ENCODE assay signal across 12 mouse cellular contexts in the genomic region with DNA sequence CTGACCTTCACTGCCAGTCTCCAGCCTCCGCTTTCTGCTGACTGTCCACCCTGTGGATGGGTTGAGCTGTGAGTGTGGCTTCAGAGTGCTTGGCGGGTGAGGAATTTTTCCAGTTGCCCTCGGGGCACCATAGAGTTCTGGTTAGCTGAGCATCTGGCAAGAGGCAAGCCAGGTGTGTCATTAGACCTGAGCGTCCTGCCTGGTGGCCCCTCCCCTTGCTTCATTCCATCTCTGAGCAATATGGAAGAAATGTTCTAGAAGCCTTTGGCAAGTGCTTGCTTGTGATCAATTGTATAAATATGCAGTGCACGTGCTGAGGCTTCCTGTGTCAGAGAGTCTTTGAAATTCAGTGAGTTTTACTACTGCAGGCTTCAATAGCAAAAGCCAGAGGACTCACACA. TPM values are rescaled to one million over a fixed set of nuclear protein-coding genes. Genes with fewer than 3 reads are reported as not detected.
DNase-seq lines count a peak whose midpoint lies in the region; ATAC-seq and TF ChIP-seq lines count a peak whose summit lies in the region.
"Had no signal": no experiment of that assay in that cellular context is flagged by ENCODE, and none has a peak within 500 bp of the region (broad histone marks: within the 10 kb centered on the region; RNA-seq: fewer than 3 reads in every experiment).

No protein-coding gene starts in this region.

- no peak overlapping the region for H3K27ac ChIP-seq in neural tube, embryonic 14.5 days (ENCODE audit: low read depth, low read length)
- H3K27ac ChIP-seq in kidney, embryonic 14.5 days (ENCODE audit: low read depth, low read length) = 0 out of 2 replicates have a peak overlapping the region, but pooled peaks have one; percentile 45
- no peak overlapping the region for H3K27ac ChIP-seq in midbrain, embryonic 16.5 days (ENCODE audit: low read length)
- H3K27ac ChIP-seq: midbrain, embryonic 12.5 days had no signal

- 51% methylated on average over 5 of the region's 5 CpGs for WGBS in neural tube, embryonic 14.5 days
- 46% methylated on average over 5 of the region's 5 CpGs for WGBS in kidney, embryonic 14.5 days
- WGBS in midbrain, embryonic 16.5 days = 52% methylated on average over 5 of the region's 5 CpGs

- DNase-seq in neural tube, embryonic 10.5 days (ENCODE audit: extremely low spot score, low spot score) = no peak
- peak; percentile 54 for DNase-seq in brain, embryonic 14.5 days (ENCODE audit: low read depth)
- DNase-seq in lung, postnatal 14 days = no peak
- no peak for DNase-seq in B cell, adult 2 months
- no peak for DNase-seq in ovary, postnatal 14 days (ENCODE audit: low spot score)
- DNase-seq: cerebellum, adult 18-20 months; heart, adult 18-20 months; thymus, postnatal 4 days had no signal

- H3K4me1 ChIP-seq in neural tube, embryonic 14.5 days (ENCODE audit: control insufficient read depth, insufficient read depth, low read length) = peaks cover 26% of the 10 kb centered on the region; the same call in 1 of the 2 replicates
- H3K4me1 ChIP-seq in kidney, embryonic 14.5 days (ENCODE audit: control insufficient read depth, insufficient read depth, low read length) = peaks cover 51% of the 10 kb centered on the region
- peaks cover 36% of the 10 kb centered on the region for H3K4me1 ChIP-seq in midbrain, embryonic 16.5 days (ENCODE audit: control insufficient read depth, insufficient read depth, low read length)

- no peaks in the 10 kb centered on the region for H3K27me3 ChIP-seq in neural tube, embryonic 14.5 days (ENCODE audit: control insufficient read depth, insufficient read depth, low read length)
- no peaks in the 10 kb centered on the region for H3K27me3 ChIP-seq in kidney, embryonic 14.5 days (ENCODE audit: control insufficient read depth, insufficient read depth, low read length)
- H3K27me3 ChIP-seq in midbrain, embryonic 16.5 days (ENCODE audit: control insufficient read depth, insufficient read depth, low read depth, low read length) = no peaks in the 10 kb centered on the region
- H3K27me3 ChIP-seq: midbrain, embryonic 12.5 days had no signal

- H3K9ac ChIP-seq in neural tube, embryonic 14.5 days (replicated peaks; ENCODE audit: low read depth, low read length) = no peak overlapping the region
- no peak overlapping the region for H3K9ac ChIP-seq in kidney, embryonic 14.5 days (ENCODE audit: low read depth, low read length)
- H3K9ac ChIP-seq in midbrain, embryonic 16.5 days (ENCODE audit: low read depth, low read length) = no peak overlapping the region
- H3K9ac ChIP-seq: midbrain, embryonic 12.5 days had no signal

- no peak for TF ChIP-seq CTCF in brain, embryonic 14.5 days (IDR thresholded peaks at IDR 0.05; ENCODE audit: borderline replicate concordance, extremely low read depth, insufficient read depth, insufficient read length)

- H3K36me3 ChIP-seq in neural tube, embryonic 14.5 days (ENCODE audit: control insufficient read depth, insufficient read depth, low read length) = no peaks in the 10 kb centered on the region
- H3K36me3 ChIP-seq in kidney, embryonic 14.5 days (ENCODE audit: control insufficient read depth, insufficient read depth, low read length) = no peaks in the 10 kb centered on the region
- no peaks in the 10 kb centered on the region for H3K36me3 ChIP-seq in midbrain, embryonic 16.5 days (ENCODE audit: control insufficient read depth, insufficient read depth, low read length)
- H3K36me3 ChIP-seq: midbrain, embryonic 12.5 days had no signal

- no peak overlapping the region for H3K4me3 ChIP-seq in neural tube, embryonic 14.5 days (ENCODE audit: low read depth, low read length)
- H3K4me3 ChIP-seq in kidney, embryonic 14.5 days (ENCODE audit: low read length) = no peak overlapping the region
- H3K4me3 ChIP-seq in midbrain, embryonic 16.5 days (ENCODE audit: low read depth, low read length) = no peak overlapping the region
- H3K4me3 ChIP-seq: midbrain, embryonic 12.5 days had no signal

- peak; percentile 44; the same call in 1 of the 2 replicates for ATAC-seq in neural tube, embryonic 14.5 days (ENCODE audit: low read depth)
- ATAC-seq in kidney, embryonic 14.5 days (ENCODE audit: low FRiP score, low TSS enrichment) = no peak
- peak; percentile 50; the same call in 1 of the 2 replicates for ATAC-seq in midbrain, embryonic 16.5 days

- no peaks in the 10 kb centered on the region for H3K9me3 ChIP-seq in neural tube, embryonic 14.5 days (ENCODE audit: control insufficient read depth, low read length)
- H3K9me3 ChIP-seq in kidney, embryonic 14.5 days (ENCODE audit: control insufficient read depth, low read length) = no peaks in the 10 kb centered on the region
- no peaks in the 10 kb centered on the region for H3K9me3 ChIP-seq in midbrain, embryonic 16.5 days (replicated peaks; ENCODE audit: control insufficient read depth, low read length, poor library complexity, severe bottlenecking)
- H3K9me3 ChIP-seq: midbrain, embryonic 12.5 days had no signal

- no peak for TF ChIP-seq POLR2A in brain, embryonic 14.5 days (IDR thresholded peaks at IDR 0.05; ENCODE audit: borderline replicate concordance, extremely low read depth, insufficient read depth, insufficient read length, poor library complexity, severe bottlenecking)

- no peak overlapping the region for H3K4me2 ChIP-seq in neural tube, embryonic 14.5 days (ENCODE audit: low read depth, low read length)
- no peak overlapping the region for H3K4me2 ChIP-seq in kidney, embryonic 14.5 days (replicated peaks; ENCODE audit: low read depth, low read length)
- no peak overlapping the region for H3K4me2 ChIP-seq in midbrain, embryonic 16.5 days (ENCODE audit: low read length)
- H3K4me2 ChIP-seq: midbrain, embryonic 12.5 days had no signal

RNA-seq across cellular contexts. Expression of a gene that starts 21.0 kb away (rescaled TPM):
- 13.2 and 13.9 TPM in 2 replicates for polyA plus RNA-seq in neural tube, embryonic 14.5 days (2014; fragmentation: Nextera tagmentation; extraction: Ambion mirVana)
- polyA plus RNA-seq in brain, embryonic 14.5 days (2012; rRNA removed) = 21.2 and 27.2 TPM in 2 replicates
- polyA plus RNA-seq in kidney, embryonic 14.5 days (2014; fragmentation: Nextera tagmentation; extraction: Ambion mirVana) = 30.1 and 36.8 TPM in 2 replicates
- 11.3 and 12.5 TPM in 2 replicates for polyA plus RNA-seq in midbrain, embryonic 16.5 days (2015; fragmentation: Nextera tagmentation; extraction: Ambion mirVana)
